Mouse (Mus musculus): ENCODE measurements around the gene Gm3404. TPM values are rescaled to one million over a fixed set of nuclear protein-coding genes. Genes with fewer than 3 reads are reported as not detected.
A peak's percentile ranks its signal among the peaks of the same experiment; 100 is the strongest.
"Not testable (repeated sequence)": the region's sequence is repeated elsewhere in the genome, so short reads cannot be mapped to it uniquely, and the experiment has no call there.

Gm3404 gene
- total RNA-seq (2021) = not detected
- long read RNA-seq, experiment 1 = 0 reads
- long read RNA-seq, experiment 2 = 0 reads

DNA sequence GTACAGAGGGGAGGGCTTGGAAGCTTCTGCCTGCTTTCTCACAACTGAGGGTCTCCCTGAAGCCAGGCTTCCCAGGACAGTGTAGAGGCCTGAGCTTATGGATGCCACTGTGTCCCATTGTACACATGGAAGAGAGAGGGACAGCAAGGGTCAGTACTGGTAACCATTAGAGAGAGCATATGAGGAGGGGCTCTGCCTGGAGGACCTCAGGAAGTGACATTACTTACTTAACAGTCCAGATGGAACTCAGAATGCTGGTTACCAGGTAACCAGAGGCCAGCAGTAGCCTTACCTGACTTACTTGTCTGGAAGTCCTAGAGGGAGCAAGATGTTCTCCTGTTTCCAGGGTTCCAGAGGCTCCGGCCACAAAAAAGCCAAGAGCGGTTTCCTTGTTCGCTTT, at the start of gene Gm3404:
Gene Gm3404, plus strand, starts transcription at position 301 of the 400 bp plus-strand sequence.
- not testable (repeated sequence) for DNase-seq (ENCODE audit: low spot score in 2 of 2)

DNA sequence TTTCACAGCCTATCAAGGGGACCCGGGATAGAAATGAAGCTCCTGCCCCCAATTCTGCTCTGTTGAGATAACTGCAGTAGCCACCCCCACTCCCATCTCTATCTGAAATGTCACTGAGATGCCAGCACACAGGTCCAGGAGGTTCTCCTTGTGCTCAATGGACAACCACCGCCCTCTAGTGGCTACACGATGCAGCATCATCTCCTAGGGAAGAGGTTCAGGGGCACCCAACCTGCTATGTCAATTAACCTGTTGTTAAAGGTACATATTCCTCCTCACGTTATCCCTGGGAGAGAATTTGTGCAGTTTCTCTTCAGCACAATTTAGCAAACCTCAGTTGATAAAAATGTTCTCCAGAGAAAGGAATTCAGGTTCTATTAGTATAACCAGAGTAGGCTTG, 46.0 kb upstream of the Gm3404 start:
- peak; percentile 34 to 51 for DNase-seq (ENCODE audit: low spot score in 2 of 2)

DNA sequence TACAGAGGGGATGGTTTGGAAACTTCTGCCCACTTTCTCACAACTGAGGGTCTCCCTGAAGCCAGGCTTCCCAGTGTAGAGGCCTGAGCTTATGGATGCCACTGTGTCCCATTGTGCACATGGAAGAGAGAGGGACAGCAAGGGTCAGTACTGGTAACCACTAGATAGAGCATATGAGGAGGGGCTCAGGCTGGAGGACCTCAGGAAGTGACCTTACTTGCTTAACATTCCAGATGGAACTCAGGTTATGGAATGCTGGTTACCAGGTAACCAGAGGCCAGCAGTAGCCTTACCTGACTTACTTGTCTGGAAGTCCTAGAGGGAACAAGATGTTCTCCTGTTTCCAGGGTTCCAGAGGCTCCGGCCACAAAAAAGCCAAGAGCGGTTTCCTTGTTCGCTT, 43.9 kb upstream of the Gm3404 start, which contains the start of gene Gm6408:
Gene Gm6408, plus strand, starts transcription at position 301 of the 400 bp plus-strand sequence.
- not testable (repeated sequence) for DNase-seq (ENCODE audit: low spot score in 2 of 2)

DNA sequence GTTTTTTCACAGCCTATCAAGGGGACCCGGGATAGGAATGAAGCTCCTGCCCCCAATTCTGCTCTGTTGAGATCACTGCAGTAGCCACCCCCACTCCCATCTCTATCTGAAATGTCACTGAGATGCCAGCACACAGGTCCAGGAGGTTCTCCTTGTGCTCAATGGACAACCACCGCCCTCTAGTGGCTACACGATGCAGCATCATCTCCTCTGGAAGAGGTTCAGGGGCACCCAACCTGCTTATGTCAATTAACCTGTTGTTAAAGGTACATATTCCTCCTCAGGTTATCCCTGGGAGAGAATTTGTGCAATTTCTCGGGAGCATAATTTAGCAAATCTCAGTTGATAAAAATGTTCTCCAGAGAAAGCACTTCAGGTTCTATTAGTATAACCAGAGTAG, 36.6 kb upstream of the Gm3404 start:
- DNase-seq (ENCODE audit: low spot score in 2 of 2) = peak in 1 of 2 experiments; percentile 44

DNA sequence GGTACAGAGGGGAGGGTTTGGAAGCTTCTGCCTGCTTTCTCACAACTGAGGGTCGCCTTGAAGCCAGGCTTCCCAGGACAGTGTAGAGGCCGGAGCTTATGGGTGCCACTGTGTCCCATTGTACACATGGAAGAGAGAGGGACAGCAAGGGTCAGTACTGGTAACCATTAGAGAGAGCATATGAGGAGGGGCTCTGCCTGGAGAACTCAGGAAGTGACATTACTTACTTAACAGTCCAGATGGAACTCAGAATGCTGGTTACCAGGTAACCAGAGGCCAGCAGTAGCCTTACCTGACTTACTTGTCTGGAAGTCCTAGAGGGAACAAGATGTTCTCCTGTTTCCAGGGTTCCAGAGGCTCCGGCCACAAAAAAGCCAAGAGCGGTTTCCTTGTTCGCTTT, 34.5 kb upstream of the Gm3404 start, which contains the start of gene Gm6370:
Gene Gm6370, plus strand, starts transcription at position 301 of the 400 bp plus-strand sequence.
- DNase-seq (ENCODE audit: low spot score in 2 of 2) = not testable (repeated sequence)

DNA sequence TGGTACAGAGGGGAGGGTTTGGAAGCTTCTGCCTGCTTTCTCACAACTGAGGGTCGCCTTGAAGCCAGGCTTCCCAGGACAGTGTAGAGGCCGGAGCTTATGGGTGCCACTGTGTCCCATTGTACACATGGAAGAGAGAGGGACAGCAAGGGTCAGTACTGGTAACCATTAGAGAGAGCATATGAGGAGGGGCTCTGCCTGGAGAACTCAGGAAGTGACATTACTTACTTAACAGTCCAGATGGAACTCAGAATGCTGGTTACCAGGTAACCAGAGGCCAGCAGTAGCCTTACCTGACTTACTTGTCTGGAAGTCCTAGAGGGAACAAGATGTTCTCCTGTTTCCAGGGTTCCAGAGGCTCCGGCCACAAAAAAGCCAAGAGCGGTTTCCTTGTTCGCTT, 23.5 kb upstream of the Gm3404 start, which contains the start of gene 4930449I24Rik:
Gene 4930449I24Rik, plus strand, starts transcription at position 301 of the 400 bp plus-strand sequence.
- not testable (repeated sequence) for DNase-seq (ENCODE audit: low spot score in 2 of 2)

DNA sequence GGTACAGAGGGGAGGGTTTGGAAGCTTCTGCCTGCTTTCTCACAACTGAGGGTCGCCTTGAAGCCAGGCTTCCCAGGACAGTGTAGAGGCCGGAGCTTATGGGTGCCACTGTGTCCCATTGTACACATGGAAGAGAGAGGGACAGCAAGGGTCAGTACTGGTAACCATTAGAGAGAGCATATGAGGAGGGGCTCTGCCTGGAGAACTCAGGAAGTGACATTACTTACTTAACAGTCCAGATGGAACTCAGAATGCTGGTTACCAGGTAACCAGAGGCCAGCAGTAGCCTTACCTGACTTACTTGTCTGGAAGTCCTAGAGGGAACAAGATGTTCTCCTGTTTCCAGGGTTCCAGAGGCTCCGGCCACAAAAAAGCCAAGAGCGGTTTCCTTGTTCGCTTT, 11.8 kb upstream of the Gm3404 start, which contains the start of gene Gm3402:
Gene Gm3402, plus strand, starts transcription at position 301 of the 400 bp plus-strand sequence.
- not testable (repeated sequence) for DNase-seq (ENCODE audit: low spot score in 2 of 2)

DNA sequence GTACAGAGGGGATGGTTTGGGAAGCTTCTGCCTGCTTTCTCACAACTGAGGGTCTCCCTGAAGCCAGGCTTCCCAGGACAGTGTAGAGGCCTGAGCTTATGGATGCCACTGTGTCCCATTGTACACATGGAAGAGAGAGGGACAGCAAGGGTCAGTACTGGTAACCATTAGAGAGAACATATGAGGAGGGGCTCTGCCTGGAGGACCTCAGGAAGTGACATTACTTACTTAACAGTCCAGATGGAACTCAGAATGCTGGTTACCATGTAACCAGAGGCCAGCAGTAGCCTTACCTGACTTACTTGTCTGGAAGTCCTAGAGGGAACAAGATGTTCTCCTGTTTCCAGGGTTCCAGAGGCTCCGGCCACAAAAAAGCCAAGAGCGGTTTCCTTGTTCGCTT, 11.7 kb downstream of the Gm3404 start, which contains the start of gene Gm3409:
Gene Gm3409, plus strand, starts transcription at position 301 of the 400 bp plus-strand sequence.
- not testable (repeated sequence) for DNase-seq (ENCODE audit: low spot score in 2 of 2)

DNA sequence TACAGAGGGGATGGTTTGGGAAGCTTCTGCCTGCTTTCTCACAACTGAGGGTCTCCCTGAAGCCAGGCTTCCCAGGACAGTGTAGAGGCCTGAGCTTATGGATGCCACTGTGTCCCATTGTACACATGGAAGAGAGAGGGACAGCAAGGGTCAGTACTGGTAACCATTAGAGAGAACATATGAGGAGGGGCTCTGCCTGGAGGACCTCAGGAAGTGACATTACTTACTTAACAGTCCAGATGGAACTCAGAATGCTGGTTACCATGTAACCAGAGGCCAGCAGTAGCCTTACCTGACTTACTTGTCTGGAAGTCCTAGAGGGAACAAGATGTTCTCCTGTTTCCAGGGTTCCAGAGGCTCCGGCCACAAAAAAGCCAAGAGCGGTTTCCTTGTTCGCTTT, 30.2 kb downstream of the Gm3404 start, which contains the start of gene Gm3415:
Gene Gm3415, plus strand, starts transcription at position 301 of the 400 bp plus-strand sequence.
- DNase-seq (ENCODE audit: low spot score in 2 of 2) = not testable (repeated sequence)

DNA sequence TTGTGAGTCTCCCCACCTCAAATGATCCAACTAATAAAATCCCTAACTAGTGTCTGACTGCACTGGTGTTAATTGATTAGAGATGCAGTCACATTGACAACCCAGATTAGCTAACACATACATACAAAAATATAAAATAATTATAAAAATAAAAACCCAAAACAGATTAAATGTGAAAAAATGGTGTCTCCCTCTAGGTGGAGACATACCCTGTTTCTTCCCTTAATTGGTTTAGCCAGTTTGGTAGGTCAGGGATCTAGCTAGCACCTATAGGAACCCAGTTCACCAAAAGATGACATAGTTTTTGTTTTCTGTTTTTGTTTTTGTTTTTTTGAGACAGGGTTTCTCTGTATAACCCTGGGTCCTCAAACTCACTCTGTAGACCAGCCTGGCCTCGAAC, 38.7 kb downstream of the Gm3404 start:
- DNase-seq (ENCODE audit: low spot score in 2 of 2) = no peak

DNA sequence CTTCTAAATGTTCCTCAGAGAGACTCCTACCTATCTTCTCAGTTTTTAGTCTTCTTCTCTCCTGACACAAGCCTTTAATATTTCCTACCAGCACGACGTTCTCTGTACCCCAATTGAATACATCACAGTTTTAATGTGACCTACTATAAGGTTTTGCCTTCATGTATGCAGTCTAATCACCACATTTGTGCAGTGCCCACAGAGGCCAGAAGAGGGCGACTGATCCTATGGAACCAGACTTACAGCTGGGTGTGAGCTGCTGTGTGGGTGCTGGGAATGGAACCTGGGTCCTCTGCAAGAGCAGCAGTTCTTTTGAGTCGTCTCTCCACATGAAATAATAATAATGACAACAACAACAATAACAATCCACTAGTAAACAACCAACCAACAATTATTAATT, 41.5 kb downstream of the Gm3404 start:
- DNase-seq (ENCODE audit: low spot score in 2 of 2) = no peak

DNA sequence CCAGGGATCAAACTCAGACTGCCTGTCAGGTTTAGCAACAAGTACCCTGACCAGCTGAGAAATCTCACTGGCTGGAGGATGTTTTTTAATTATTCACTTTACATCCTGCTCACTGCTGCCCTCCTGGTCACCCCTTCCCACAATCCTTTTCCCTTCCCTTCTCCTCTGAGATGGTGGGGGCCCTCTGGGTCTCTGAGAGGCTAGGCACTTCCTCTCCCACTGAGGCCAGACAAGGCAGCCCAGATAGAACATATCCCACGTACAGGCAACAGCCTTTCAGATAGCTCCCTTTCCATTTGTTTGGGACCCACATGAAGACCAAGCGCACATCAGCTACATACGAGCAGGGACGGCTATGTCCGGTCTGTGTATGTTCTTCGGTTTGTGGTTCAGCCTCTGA, 44.6 kb downstream of the Gm3404 start:
- not testable (repeated sequence) for DNase-seq (ENCODE audit: low spot score in 2 of 2)

DNA sequence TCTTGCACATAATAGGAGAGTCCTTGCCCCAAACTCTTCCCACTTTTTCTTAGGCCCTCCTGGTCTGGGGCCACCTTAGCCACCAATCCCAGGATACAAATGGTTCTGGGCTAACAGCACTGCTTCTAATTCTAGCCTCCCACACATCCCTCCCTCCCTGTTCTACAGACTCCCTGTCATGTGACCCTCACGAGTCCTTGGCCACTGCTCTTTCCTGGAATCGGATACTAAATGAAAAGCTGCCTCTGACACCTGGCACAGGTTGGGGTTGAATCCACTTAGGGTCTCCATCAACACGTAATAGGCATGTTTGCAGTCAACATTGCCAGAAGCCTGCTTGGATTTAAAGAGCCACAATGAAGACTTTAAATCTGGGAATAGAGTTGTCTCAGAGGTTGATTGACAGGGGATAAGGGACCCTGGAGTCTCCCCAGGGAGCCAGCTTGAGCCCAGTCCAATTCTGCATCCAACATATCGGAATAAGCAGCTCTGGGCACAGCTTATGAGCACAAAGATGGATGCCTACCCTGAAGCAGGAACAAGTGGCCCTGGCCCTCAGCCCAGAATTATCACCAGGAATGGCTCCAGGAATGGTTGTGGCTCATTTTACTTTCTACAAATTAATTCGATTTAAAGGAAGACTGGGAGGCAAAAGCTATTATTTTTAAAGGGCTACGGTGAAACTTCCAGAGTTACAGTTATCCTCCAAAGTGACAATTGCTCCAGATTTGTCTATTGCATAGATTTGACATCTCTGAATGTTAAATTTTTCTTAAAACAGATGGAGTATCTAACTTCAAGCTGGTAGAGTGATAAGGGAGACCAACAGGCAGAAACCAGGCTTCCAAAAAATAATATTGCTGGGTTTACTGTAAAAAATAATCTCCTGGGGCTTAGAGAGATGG, 46.5 kb downstream of the Gm3404 start:
- DNase-seq (ENCODE audit: low spot score in 2 of 2) = peak; percentile 74 to 88

DNA sequence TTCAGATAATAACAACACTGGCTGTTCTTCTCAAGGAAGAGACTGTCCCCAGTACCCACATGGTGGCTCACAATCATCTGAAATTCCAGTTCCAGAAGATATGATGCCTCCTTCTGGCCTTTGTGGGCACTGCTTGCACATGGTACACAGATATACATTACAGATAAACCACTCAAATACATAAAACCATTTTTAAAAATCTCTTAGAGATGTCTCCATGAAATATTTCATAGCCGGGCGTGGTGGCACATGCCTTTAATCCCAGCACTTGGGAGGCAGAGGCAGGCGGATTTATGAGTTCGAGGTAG, 47.1 kb downstream of the Gm3404 start:
- DNase-seq (ENCODE audit: low spot score in 2 of 2) = not testable (repeated sequence)

DNA sequence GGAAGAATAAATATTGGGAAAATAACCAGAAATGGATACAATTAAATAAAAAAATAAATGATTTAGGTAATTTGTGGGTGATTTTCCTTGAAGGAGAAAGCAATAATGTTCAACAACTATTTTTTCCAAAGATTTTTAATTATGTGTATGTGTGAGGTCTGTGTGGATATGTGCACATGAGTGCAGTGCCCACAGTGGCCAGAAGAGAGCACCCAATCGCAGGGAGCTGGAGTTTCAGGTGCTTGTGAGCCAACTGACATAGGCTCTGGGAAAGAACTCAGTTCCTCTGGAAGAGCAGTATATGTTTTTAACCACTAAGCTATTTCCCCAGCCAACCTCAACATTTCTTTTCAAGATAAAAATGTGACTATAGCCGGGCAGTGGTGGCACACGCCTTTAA, 51.1 kb downstream of the Gm3404 start:
- no peak for DNase-seq (ENCODE audit: low spot score in 2 of 2)

Other genes with a start within 250 kb of the Gm3404 start
- gene Wasf3, start 140.8 kb upstream of the Gm3404 start, total RNA-seq (2021) = 10 to 100 TPM; 92.7 to 98.3 TPM
- not detected for gene Gm6408, start 43.8 kb upstream of the Gm3404 start, total RNA-seq (2021)
- not detected for gene Gm6370, start 34.4 kb upstream of the Gm3404 start, total RNA-seq (2021)
- not detected for gene 4930449I24Rik, start 23.4 kb upstream of the Gm3404 start, total RNA-seq (2021)
- gene Gm3402, start 11.7 kb upstream of the Gm3404 start, total RNA-seq (2021) = not detected
- gene Gm3409, start 11.8 kb downstream of the Gm3404 start, total RNA-seq (2021) = not detected
- not detected for gene Gm3415, start 30.3 kb downstream of the Gm3404 start, total RNA-seq (2021)
- gene Gpr12, start 59.4 kb downstream of the Gm3404 start, total RNA-seq (2021) = 10 to 100 TPM; 37.2 to 47.1 TPM